Mouse (Mus musculus): ENCODE results near the gene Defa30. TPM values are rescaled to one million over a fixed set of nuclear protein-coding genes. Genes with fewer than 3 reads are reported as not detected.

Gene Defa30
- polyA plus RNA-seq (2012; rRNA removed): not detected in 2 replicates

DNA sequence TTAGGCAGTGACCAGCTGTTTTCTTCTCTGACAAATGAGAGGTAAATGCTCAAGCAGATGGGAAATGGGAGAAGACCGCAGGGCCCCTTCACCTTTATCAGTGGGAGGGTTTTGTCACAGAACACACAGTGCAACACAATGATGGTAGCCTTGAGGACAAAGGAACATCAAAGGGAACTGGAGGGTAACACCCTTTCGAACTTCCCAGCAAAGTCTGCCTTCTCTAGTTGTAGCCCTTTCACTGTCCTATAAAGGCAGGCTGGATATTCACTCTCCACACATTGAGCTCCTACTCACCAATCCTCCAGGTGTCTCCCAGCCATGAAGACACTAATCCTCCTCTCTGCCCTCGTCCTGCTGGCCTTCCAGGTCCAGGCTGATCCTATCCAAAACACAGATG, at the start of gene Defa30:
Gene Defa30, plus strand, starts transcription at position 301 of the 400 bp plus-strand sequence.

DNA sequence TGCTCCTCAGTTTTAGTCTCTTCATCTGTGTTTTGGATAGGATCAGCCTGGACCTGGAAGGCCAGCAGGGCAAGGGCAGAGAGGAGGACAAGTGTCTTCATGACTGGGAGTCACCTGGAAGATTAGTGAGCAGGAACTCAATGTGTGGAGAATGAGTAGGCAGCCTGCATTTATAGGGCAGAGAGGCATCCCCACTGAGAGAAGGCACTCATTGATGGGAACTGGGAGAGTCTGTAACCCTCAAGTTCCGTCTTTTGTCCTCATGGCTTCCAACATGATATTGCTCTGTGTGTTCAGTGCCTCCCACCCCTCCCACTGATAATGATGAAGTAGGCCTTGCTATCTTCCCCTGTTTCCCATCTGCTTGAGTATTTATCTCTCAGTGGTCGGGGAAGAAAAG, 38.5 kb upstream of the Defa30 start, which contains the start of gene Gm14851:
Gene Gm14851, minus strand, starts transcription at position 101 of the 400 bp plus-strand sequence.

DNA sequence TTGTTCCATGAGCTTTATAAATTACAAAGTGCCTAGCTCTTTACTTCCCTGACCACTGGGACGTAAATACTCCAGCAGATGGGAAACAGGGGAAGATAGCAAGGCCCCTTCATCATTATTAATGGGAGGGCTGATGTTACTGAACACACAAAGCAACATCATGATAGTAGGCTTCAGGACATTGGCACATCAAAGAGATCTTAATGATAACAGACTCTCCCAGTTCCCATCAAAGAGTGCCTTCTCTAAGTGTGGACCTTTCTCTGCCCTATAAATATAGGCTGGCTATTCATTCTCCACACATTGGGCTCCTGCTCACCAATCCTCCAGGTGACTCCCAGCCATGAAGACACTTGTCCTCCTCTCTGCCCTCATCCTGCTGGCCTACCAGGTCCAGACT, 27.5 kb downstream of the Defa30 start, which contains the start of gene Defa22:
Gene Defa22, plus strand, starts transcription at position 301 of the 400 bp plus-strand sequence.

Other genes starting within 250 kb of the Defa30 start
- not detected in 2 replicates for gene Defb33, start 242.0 kb upstream of the Defa30 start, polyA plus RNA-seq (2012; rRNA removed)
- not detected in 2 replicates for gene Gm15056, start 232.0 kb upstream of the Defa30 start, polyA plus RNA-seq (2012; rRNA removed)
- not detected in 2 replicates for gene Gm6040, start 212.6 kb upstream of the Defa30 start, polyA plus RNA-seq (2012; rRNA removed)
- gene AY761185, start 189.9 kb upstream of the Defa30 start, polyA plus RNA-seq (2012; rRNA removed): not detected in 2 replicates
- gene Defa21, start 109.1 kb upstream of the Defa30 start, polyA plus RNA-seq (2012; rRNA removed): not detected in 2 replicates
- gene Defa23, start 79.6 kb upstream of the Defa30 start, polyA plus RNA-seq (2012; rRNA removed): not detected in 2 replicates
- gene Defa35, start 69.6 kb upstream of the Defa30 start, polyA plus RNA-seq (2012; rRNA removed): not detected in 2 replicates
- not detected in 2 replicates for gene Defa25, start 50.2 kb upstream of the Defa30 start, polyA plus RNA-seq (2012; rRNA removed)
- gene Gm14851, start 38.6 kb upstream of the Defa30 start, polyA plus RNA-seq (2012; rRNA removed): not detected in 2 replicates
- not detected in 2 replicates for gene Defa22, start 27.6 kb downstream of the Defa30 start, polyA plus RNA-seq (2012; rRNA removed)
- not detected in 2 replicates for gene Defa31, start 57.0 kb downstream of the Defa30 start, polyA plus RNA-seq (2012; rRNA removed)
- not detected in 2 replicates for gene Gm15293, start 66.9 kb downstream of the Defa30 start, polyA plus RNA-seq (2012; rRNA removed)
- gene Gm15292, start 115.1 kb downstream of the Defa30 start, polyA plus RNA-seq (2012; rRNA removed): not detected in 2 replicates
- gene Defa27, start 180.9 kb downstream of the Defa30 start, polyA plus RNA-seq (2012; rRNA removed): not detected in 2 replicates
- not detected in 2 replicates for gene Defa29, start 192.4 kb downstream of the Defa30 start, polyA plus RNA-seq (2012; rRNA removed)
- gene Defa2, start 243.9 kb downstream of the Defa30 start, polyA plus RNA-seq (2012; rRNA removed): not detected in 2 replicates